Mouse (Mus musculus) bone marrow, adult 2 months (tissue): ENCODE measurements around the gene Olfr543.

ENCODE experiments used
- CTCF ChIP-seq: fragments of 200-500 bp; IDR thresholded peaks from 2 replicates; pipeline ENCODE4 v1.5.1; 2011; ENCODE audit warnings: low read length, control low read depth; ENCODE audit not compliant: control insufficient read depth, insufficient read depth
- POLR2A ChIP-seq: fragments of 200-500 bp; IDR thresholded peaks from 2 replicates; pipeline ENCODE4 v1.6.1; 2011; ENCODE audit warnings: low read depth, mild to moderate bottlenecking, control low read depth, low read length, borderline replicate concordance; ENCODE audit not compliant: control insufficient read depth

- TF ChIP-seq CTCF (no peak), POLR2A (no peak)
Observed at GRCm38 (mm10) chr7:102478425-102478824, 3.1 kb downstream of the Olfr543 start.
